Mouse (Mus musculus) adrenal gland, postnatal 10 days (tissue): ENCODE measurements at regions not wholly inside any gene's neighbourhood (a gene's known extent, or its start where the extent isn't known, plus 50 kb on each side); places are given as distances from the start of the nearest gene placed in this dataset.
"Not testable (repeated sequence)": the region's sequence is repeated elsewhere in the genome, so short reads cannot be mapped to it uniquely, and the experiment has no call there.

Experiments used
- DNase-seq: peaks from one replicate; pipeline ENCODE4 v3.0.0; 2021; ENCODE audit warnings: mixed read lengths

GRCm38 (mm10) chrX:162359767-162360545 lies 200.4 kb upstream of the Nhs start:
- DNase-seq, result no peak

DNA sequence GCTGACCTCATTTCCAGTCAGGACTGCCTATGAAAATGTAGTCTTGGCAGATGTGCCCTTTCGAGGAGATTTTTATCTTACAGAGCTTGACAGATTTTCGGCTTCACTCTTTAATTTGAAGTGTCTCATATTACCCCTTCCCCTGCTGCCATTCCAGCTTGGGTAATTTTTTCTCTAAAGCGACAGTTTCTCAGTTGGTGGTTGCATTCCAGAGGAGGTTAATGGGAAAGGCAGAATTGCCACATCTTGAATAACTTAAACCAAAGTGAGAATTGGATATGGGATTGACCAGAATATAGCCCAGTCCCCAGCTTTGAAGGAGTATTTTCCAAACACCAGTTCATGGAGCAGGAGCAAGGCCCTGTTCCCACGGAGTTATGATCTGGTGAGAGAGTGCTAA lies 188.8 kb upstream of the Nhs start:
- DNase-seq, result no peak

DNA sequence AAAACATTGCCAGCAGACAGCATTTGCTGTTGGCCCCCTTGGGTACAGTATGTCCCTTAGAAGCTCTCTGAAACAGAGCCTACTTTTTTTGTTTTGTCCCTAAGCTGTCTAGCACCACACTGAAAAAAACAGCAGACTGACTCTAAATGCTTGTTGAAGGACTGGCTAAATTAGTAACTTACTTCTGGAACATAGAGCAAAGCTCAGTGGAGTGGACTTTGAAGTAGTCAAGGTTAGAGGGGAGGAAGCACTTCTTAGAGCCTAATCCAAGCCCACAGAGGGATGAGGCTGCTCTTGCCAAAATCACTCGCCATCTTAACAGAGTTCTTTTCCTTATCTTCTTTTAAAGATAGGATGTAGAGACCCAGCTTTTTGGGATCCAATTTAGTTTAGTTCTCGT lies 188.4 kb upstream of the Nhs start:
- no peak for DNase-seq

- peak; percentile 25 for DNase-seq
These were observed 186.1 kb upstream of the Nhs start for GRCm38 (mm10) chrX:162345497-162346143.

GRCm38 (mm10) chrX:162332121-162332520 lies 172.6 kb upstream of the Nhs start:
- DNase-seq, result no peak

DNA sequence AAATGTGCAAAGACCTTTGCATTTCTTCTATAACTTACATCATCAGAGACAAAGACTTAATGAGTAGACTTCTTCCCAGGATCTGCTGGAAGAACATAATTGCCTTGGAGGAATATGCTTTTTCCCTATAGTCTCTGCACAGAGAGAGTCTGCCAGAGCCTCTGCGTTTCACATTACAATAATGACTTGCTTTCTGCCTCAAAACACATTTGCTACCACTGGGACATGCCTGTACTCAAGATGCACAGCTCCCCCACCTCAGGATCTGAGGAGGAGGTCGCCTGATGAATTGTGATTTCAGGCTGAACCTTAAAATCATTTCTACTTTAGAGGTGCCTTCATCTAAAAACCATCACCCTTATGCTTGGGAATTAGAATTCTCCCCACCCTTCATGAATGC lies 148.1 kb upstream of the Nhs start:
- DNase-seq, result no peak

DNA sequence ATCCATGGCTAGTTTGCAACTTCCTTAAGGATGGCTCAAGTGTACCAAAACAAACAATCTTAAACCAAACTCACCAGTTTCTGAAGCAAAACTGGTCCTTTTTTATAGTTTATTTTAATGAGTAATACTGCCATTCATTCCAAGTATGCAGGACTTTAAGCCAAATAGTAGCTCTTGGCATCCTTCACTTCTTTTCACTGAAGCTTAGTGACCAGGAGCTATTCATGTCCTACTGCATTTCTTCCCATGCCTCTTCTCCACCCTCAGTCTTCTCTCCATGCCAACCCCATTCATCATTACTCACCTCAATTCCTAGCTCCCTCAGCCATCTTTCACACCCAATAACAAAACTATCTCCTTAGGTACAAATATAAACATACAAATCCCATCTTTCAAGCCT lies 144.6 kb upstream of the Nhs start:
- no peak for DNase-seq

DNA sequence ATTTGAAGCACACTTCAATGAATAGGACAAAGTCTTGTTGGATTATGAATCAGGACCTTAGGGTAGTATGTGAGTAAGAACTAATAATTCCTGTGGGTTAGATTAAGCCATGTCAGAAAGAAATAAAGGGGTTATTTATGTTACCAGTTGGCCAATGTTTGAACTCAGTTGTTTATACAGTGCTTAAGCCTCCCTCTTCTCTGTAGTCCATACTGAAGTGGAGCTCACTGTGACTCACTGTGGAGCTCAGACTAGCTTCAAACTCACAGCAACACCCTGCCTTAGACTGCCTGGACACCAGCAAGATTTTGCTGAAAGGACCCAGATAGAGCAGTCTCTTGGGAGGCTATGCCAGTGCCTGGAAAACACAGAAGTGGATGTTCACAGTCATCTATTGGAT lies 143.3 kb upstream of the Nhs start:
- no peak for DNase-seq

DNA sequence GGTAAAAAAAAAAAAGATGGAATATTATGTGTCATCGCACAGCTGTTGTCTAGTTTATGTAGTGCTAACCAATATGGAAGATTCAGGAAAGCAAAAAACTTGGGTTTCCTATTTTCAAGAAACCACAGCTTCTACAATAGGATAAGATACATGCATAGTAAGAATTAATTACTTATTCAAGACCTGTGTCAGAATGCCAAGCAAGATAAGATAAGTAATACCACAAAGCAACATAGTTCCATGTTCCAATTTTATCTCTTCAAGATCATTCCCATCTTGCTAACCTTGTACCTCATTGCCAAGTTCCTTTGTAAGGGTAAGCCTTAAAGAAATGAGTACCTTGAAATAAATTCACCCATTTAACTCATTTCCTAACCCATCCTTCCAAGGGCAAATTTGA lies 131.7 kb upstream of the Nhs start:
- no peak for DNase-seq

DNA sequence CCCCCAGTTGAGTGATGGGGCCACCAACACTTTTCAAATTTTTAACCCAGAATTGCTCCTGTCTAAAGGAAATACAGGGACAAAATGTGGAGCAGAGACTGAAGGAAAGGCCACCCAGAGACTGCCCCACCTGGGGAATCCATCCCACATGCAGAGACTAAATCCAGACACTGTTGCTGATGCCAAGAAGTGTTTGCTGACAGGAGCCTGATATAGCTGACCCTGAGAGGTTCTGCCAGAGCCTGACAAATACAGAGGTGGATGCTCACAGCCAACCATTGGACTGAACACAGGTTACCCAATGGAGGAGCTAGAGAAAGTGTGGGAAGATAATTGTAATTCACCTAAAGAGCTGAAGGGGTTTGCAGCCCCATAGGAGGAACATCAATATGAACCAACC lies 126.6 kb upstream of the Nhs start:
- not testable (repeated sequence) for DNase-seq

GRCm38 (mm10) chrX:162284252-162284651 lies 124.7 kb upstream of the Nhs start:
- no peak for DNase-seq

- no peak for DNase-seq
These were observed 123.2 kb upstream of the Nhs start for GRCm38 (mm10) chrX:162282690-162283089.

GRCm38 (mm10) chrX:162278834-162279708 lies 119.5 kb upstream of the Nhs start:
- DNase-seq, result peak; percentile 59

DNA sequence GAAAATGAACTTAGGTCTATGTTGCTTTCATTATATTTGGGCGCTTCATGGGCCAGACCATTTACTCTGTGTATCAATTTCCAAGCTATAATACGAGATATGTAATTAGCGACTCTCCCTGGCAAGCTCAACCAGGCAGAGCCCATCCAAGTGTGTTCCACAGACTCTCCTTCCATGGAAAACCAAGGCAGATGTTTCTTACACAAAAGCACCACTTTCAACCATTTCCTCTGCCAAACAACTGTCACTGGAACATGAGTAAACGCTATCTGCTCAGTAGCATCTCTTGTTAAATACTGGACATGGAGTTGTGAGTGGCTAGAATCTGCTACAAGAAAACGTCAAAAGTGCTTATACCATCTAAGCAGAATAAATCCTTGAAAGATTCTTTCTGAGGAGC lies 115.1 kb upstream of the Nhs start:
- no peak for DNase-seq

- DNase-seq, result no peak
These were observed 111.7 kb upstream of the Nhs start for GRCm38 (mm10) chrX:162271189-162271588.

- no peak for DNase-seq
These were observed 109.4 kb upstream of the Nhs start for GRCm38 (mm10) chrX:162268918-162269317.

DNA sequence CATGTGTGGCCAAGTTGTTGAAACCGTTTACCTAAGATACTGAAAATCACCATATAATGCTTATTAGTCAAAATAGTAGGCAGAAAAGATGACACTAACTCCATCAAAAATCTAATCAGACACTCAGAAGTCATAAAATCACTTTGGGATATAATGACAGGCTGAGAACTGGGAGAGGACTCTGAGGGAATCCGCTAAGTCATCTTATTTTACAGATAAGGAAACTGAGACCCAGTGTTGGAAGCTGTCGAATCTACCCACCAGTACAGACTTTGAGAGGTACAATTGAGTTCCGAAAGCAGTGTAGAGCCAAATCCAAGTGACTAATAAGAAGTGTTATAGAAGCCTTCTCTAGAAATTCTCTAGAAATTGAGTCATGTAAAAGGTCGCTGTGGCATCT lies 108.6 kb upstream of the Nhs start:
- no peak for DNase-seq

GRCm38 (mm10) chrX:162267679-162268078 lies 108.1 kb upstream of the Nhs start:
- DNase-seq, result peak; percentile 47

DNA sequence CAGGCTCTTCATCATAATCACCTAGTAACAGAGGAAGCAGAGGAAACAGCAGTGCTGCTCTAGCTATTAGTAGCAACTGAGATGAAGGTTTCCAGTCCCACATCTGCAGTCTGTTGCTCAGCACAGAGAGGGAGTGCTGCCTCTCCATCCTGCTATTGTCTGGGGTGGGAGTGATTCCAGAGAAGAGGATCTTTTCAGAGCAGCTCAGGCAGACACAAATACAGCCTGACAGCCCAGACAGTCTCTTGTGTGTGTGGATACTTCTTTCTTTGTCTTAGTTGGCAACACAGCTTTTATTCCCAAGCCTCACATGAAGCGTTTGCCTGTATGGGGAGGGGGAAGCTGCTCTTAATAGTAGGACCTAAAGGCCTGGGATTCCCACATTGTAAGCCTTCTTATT lies 107.2 kb upstream of the Nhs start:
- no peak for DNase-seq

DNA sequence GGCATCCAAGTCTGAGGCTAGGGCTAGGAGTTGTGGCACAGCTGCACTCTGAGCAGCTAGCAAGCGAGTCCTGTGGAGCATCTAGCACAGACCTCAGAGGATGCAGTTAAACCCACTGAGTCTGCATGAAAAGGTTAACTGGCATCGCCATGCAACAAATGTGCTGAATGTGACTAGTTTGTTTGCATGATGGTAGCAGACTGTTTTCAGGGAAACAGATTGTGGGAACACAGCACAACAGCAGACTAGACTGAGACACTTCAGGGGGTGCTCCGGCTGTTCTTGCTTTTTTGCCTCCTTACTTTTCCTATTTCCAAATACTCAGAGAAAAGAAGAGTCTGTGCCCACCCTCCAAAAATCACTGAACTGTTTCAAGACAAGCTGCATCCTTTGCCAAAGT lies 97.9 kb upstream of the Nhs start:
- no peak for DNase-seq

GRCm38 (mm10) chrX:162255873-162256272 lies 96.3 kb upstream of the Nhs start:
- no peak for DNase-seq

DNA sequence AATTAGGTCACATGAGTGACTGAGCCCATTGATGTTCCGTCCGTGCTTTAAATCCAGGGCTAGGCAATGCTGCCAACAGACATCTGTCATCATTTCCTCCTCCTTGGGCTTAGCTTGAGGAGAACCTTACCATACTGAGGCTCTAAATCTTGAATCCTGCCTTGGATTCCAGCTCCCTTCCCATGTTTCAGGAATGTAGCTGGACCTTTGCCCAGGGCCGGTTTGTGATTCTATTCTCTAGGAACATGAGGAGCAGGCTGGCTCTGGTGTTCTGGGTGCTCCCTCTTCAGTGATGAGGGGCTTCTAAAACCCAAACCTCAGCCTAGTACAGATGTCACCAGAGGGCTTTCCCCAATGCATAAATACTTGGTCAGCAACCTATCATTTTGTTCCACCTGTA lies 81.8 kb upstream of the Nhs start:
- DNase-seq, result peak; percentile 2

DNA sequence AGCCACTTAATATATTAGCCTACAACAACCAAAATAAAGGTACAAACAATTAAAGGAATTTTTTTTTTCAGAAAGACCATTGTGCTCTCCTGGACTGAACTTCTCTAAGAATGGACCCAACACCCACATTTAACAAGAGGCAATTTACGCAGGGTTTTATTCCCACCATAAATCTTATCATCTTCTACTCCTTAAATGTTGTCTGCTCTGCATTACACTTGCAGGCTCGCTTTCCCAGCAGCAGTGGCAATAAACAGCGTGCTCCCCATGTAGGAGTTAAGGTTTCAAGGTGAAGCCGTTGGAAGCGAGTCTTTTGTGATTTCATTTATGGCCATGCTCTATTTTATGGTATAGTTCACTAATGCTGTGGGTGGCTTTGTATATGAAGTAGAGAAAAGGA lies 76.0 kb upstream of the Nhs start:
- DNase-seq, result no peak
